Mouse (Mus musculus) stomach, postnatal 0 days (tissue): Measurements from ENCODE around the gene Vmn1r84.

ENCODE experiments used
- CTCF ChIP-seq: IDR thresholded peaks from 2 replicates; pipeline ENCODE4 v1.5.1; 2016; ENCODE audit warnings: antibody characterized with exemption, low read depth, mild to moderate bottlenecking, moderate library complexity
- EP300 ChIP-seq: optimal IDR thresholded peaks from 2 replicates; pipeline ENCODE3; 2016; ENCODE audit warnings: antibody characterized with exemption

- TF ChIP-seq CTCF: no peak
- TF ChIP-seq EP300: no peak
These were observed at the start of gene Vmn1r84 for GRCm38 (mm10) chr7:12369173-12369572.
